ENCODE assay signal across 13 mouse cellular contexts in the genomic region with DNA sequence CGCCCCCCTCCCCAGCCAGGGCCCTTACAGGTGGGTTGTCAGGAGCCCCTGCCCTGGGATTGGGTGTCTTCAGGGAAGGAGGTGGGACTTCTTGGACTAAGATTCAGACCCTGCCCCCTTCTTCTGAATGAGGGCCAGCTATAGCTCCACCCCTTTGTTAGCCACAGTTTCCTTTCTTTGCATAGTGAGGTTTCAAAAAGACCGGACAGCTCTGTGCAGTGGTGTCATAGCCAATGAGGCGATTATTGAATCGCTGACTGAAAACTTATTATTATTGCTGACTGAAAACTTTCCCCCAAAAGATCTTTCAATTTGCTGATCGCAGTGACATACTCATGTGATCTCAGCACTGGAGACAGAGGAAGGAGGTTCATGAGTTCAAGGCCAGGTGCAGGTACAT. TPM values are rescaled to one million over a fixed set of nuclear protein-coding genes. Genes with fewer than 3 reads are reported as not detected.
DNase-seq lines count a peak whose midpoint lies in the region; ATAC-seq lines count a peak whose summit lies in the region.
"Had no signal": no experiment of that assay in that cellular context is flagged by ENCODE, and none has a peak within 500 bp of the region (broad histone marks: within the 10 kb centered on the region; RNA-seq: fewer than 3 reads in every experiment).

No protein-coding gene starts in this region.

- DNase-seq in heart, adult 11 months = no peak
- DNase-seq in intestine, embryonic 14.5 days (ENCODE audit: low spot score) = no peak
- no peak for DNase-seq in urinary bladder, postnatal 36 days (ENCODE audit: low spot score in 2 of 2)
- DNase-seq in adipocyte (ENCODE audit: low spot score) = no peak
- no peak for DNase-seq in ovary, adult 18-20 months (ENCODE audit: low spot score)
- DNase-seq: adrenal gland, postnatal 14 days; cerebellum, adult 9-10 months; layer of hippocampus, postnatal 36 days; lung, postnatal 10 days had no signal

- H3K36me3 ChIP-seq in heart, embryonic 13.5 days = no peaks in the 10 kb centered on the region
- H3K36me3 ChIP-seq in neural tube, embryonic 13.5 days = no peaks in the 10 kb centered on the region
- no peaks in the 10 kb centered on the region for H3K36me3 ChIP-seq in neural tube, embryonic 15.5 days
- no peaks in the 10 kb centered on the region for H3K36me3 ChIP-seq in intestine, embryonic 14.5 days (ENCODE audit: control insufficient read depth, insufficient read depth, low read length)

- peak overlapping the region; percentile 55 for H3K9ac ChIP-seq in heart, embryonic 13.5 days
- no peak overlapping the region for H3K9ac ChIP-seq in neural tube, embryonic 13.5 days
- H3K9ac ChIP-seq in neural tube, embryonic 15.5 days (replicated peaks) = no peak overlapping the region
- H3K9ac ChIP-seq in intestine, embryonic 14.5 days (ENCODE audit: low read length) = no peak overlapping the region

- 0 out of 2 replicates have a peak, but pooled peaks cover 7% of the 10 kb centered on the region for H3K27me3 ChIP-seq in heart, embryonic 13.5 days (replicated peaks)
- no peaks in the 10 kb centered on the region for H3K27me3 ChIP-seq in neural tube, embryonic 13.5 days
- H3K27me3 ChIP-seq in neural tube, embryonic 15.5 days (replicated peaks) = no peaks in the 10 kb centered on the region
- no peaks in the 10 kb centered on the region for H3K27me3 ChIP-seq in intestine, embryonic 14.5 days (replicated peaks; ENCODE audit: control insufficient read depth, insufficient read depth, low read length)

- H3K9me3 ChIP-seq in heart, embryonic 13.5 days = no peaks in the 10 kb centered on the region
- no peaks in the 10 kb centered on the region for H3K9me3 ChIP-seq in neural tube, embryonic 13.5 days
- no peaks in the 10 kb centered on the region for H3K9me3 ChIP-seq in neural tube, embryonic 15.5 days (replicated peaks)
- no peaks in the 10 kb centered on the region for H3K9me3 ChIP-seq in intestine, embryonic 14.5 days (ENCODE audit: control insufficient read depth, low read length)

- H3K4me1 ChIP-seq in heart, embryonic 13.5 days = 0 out of 2 replicates have a peak, but pooled peaks cover 6% of the 10 kb centered on the region
- no peaks in the 10 kb centered on the region for H3K4me1 ChIP-seq in neural tube, embryonic 13.5 days (replicated peaks)
- no peaks in the 10 kb centered on the region for H3K4me1 ChIP-seq in neural tube, embryonic 15.5 days
- H3K4me1 ChIP-seq in intestine, embryonic 14.5 days (replicated peaks; ENCODE audit: control insufficient read depth, insufficient read depth, low read length) = no peaks in the 10 kb centered on the region

- H3K4me2 ChIP-seq in heart, embryonic 13.5 days = peak overlapping the region; percentile 50
- 0 out of 2 replicates have a peak overlapping the region, but pooled peaks have one; percentile 20 for H3K4me2 ChIP-seq in neural tube, embryonic 13.5 days
- no peak overlapping the region; the same call in 1 of the 2 replicates for H3K4me2 ChIP-seq in neural tube, embryonic 15.5 days
- peak overlapping the region; percentile 26; the same call in 1 of the 2 replicates for H3K4me2 ChIP-seq in intestine, embryonic 14.5 days (ENCODE audit: low read length)

- 52% methylated on average over 5 of the region's 5 CpGs for WGBS in heart, embryonic 13.5 days
- 43% methylated on average over 5 of the region's 5 CpGs for WGBS in neural tube, embryonic 13.5 days
- 45% methylated on average over 5 of the region's 5 CpGs for WGBS in neural tube, embryonic 15.5 days
- 38% methylated on average over 5 of the region's 5 CpGs for WGBS in intestine, embryonic 14.5 days

- H3K27ac ChIP-seq in heart, embryonic 13.5 days (replicated peaks) = no peak overlapping the region
- H3K27ac ChIP-seq in neural tube, embryonic 13.5 days (replicated peaks) = no peak overlapping the region
- H3K27ac ChIP-seq in neural tube, embryonic 15.5 days (replicated peaks) = no peak overlapping the region
- no peak overlapping the region for H3K27ac ChIP-seq in intestine, embryonic 14.5 days (ENCODE audit: low read depth)

- no peak for ATAC-seq in heart, embryonic 13.5 days (ENCODE audit: extremely low read depth, insufficient number of reproducible peaks, low FRiP score, low TSS enrichment)
- no peak; the same call in 1 of the 2 replicates for ATAC-seq in neural tube, embryonic 13.5 days (ENCODE audit: low read depth)
- ATAC-seq in neural tube, embryonic 15.5 days (ENCODE audit: low FRiP score) = no peak
- ATAC-seq in intestine, embryonic 14.5 days (replicated peaks; ENCODE audit: low FRiP score, low TSS enrichment, low read depth) = no peak; the same call in 1 of the 2 replicates

- peak overlapping the region; percentile 34 for H3K4me3 ChIP-seq in heart, embryonic 13.5 days
- no peak overlapping the region for H3K4me3 ChIP-seq in neural tube, embryonic 13.5 days
- no peak overlapping the region for H3K4me3 ChIP-seq in neural tube, embryonic 15.5 days (replicated peaks)
- H3K4me3 ChIP-seq in intestine, embryonic 14.5 days (ENCODE audit: low read depth, low read length) = 0 out of 2 replicates have a peak overlapping the region, but pooled peaks have one; percentile 6

RNA-seq across cellular contexts. Expression of a gene that starts 1.9 kb away (rescaled TPM):
- polyA plus RNA-seq in heart, embryonic 13.5 days (2015; fragmentation: Nextera tagmentation; extraction: Ambion mirVana) = 41.2 and 54.6 TPM in 2 replicates
- 0.14 and 0.20 TPM in 2 replicates for polyA plus RNA-seq in neural tube, embryonic 13.5 days (2015; fragmentation: Nextera tagmentation; extraction: Ambion mirVana)
- 1.1 and 3.7 TPM in 2 replicates for polyA plus RNA-seq in neural tube, embryonic 15.5 days (2015; fragmentation: Nextera tagmentation; extraction: Ambion mirVana)
- 52.1 and 53.5 TPM in 2 replicates for polyA plus RNA-seq in intestine, embryonic 14.5 days (2014; fragmentation: Nextera tagmentation; extraction: Ambion mirVana)
- polyA plus RNA-seq: frontal cortex, adult 2 months had no signal

RNA-seq across cellular contexts. Expression of a gene that starts 14.1 kb away (rescaled TPM):
- polyA plus RNA-seq in heart, embryonic 13.5 days (2015; fragmentation: Nextera tagmentation; extraction: Ambion mirVana) = 0.13 and 0.43 TPM in 2 replicates
- polyA plus RNA-seq in neural tube, embryonic 13.5 days (2015; fragmentation: Nextera tagmentation; extraction: Ambion mirVana) = 0.63 TPM in 1 of 2 replicates, not detected in the other
- polyA plus RNA-seq in neural tube, embryonic 15.5 days (2015; fragmentation: Nextera tagmentation; extraction: Ambion mirVana) = 1.2 TPM in 1 of 2 replicates, not detected in the other
- polyA plus RNA-seq in intestine, embryonic 14.5 days (2014; fragmentation: Nextera tagmentation; extraction: Ambion mirVana) = 0.41 and 1.6 TPM in 2 replicates

RNA-seq across cellular contexts. Expression of a gene that starts 43.5 kb away (rescaled TPM):
- 1.6 TPM in 2 replicates for polyA plus RNA-seq in heart, embryonic 13.5 days (2015; fragmentation: Nextera tagmentation; extraction: Ambion mirVana)
- polyA plus RNA-seq in neural tube, embryonic 13.5 days (2015; fragmentation: Nextera tagmentation; extraction: Ambion mirVana) = 19.7 and 19.9 TPM in 2 replicates
- polyA plus RNA-seq in neural tube, embryonic 15.5 days (2015; fragmentation: Nextera tagmentation; extraction: Ambion mirVana) = 19.2 and 21.4 TPM in 2 replicates
- polyA plus RNA-seq in intestine, embryonic 14.5 days (2014; fragmentation: Nextera tagmentation; extraction: Ambion mirVana) = 22.6 and 26.1 TPM in 2 replicates

RNA-seq across cellular contexts. Expression of a gene that starts 45.6 kb away (rescaled TPM):
- polyA plus RNA-seq in heart, embryonic 13.5 days (2015; fragmentation: Nextera tagmentation; extraction: Ambion mirVana) = 23.0 and 23.9 TPM in 2 replicates
- 25.6 and 26.5 TPM in 2 replicates for polyA plus RNA-seq in neural tube, embryonic 13.5 days (2015; fragmentation: Nextera tagmentation; extraction: Ambion mirVana)
- polyA plus RNA-seq in neural tube, embryonic 15.5 days (2015; fragmentation: Nextera tagmentation; extraction: Ambion mirVana) = 22.5 and 25.2 TPM in 2 replicates
- polyA plus RNA-seq in intestine, embryonic 14.5 days (2014; fragmentation: Nextera tagmentation; extraction: Ambion mirVana) = 23.2 and 24.6 TPM in 2 replicates

Comparison
In these comparisons a context has a peak if more than half of its experiments do, and no peak if none do; other contexts are left out.
1. H3K4me3 ChIP-seq: peak in heart, embryonic 13.5 days (single experiment) and intestine, embryonic 14.5 days (single experiment); none in neural tube, embryonic 13.5 days (single experiment) and neural tube, embryonic 15.5 days (single experiment).